Mouse (Mus musculus) cerebellum, adult 2 months (tissue): ENCODE results near the gene Dusp11.

Experiments used
- CTCF ChIP-seq: fragments of 200-500 bp; IDR thresholded peaks from 2 replicates; pipeline ENCODE4 v1.5.1; 2011; ENCODE audit warnings: low read depth, mild to moderate bottlenecking, control low read depth, low read length, moderate library complexity, borderline replicate concordance; ENCODE audit not compliant: insufficient read depth
- POLR2A ChIP-seq: fragments of 200-500 bp; IDR thresholded peaks from 2 replicates; pipeline ENCODE4 v1.6.1; 2011; ENCODE audit warnings: low read length, control low read depth, borderline replicate concordance; ENCODE audit not compliant: insufficient read depth

- TF ChIP-seq CTCF = peak; percentile 46; the same call in 1 of the 2 replicates
- no peak for TF ChIP-seq POLR2A
Measured at GRCm38 (mm10) chr6:86003405-86003925, 42.0 kb upstream of the Dusp11 start.
